Mouse (Mus musculus) liver, postnatal 0 days (tissue): ENCODE results near the gene Sp2. TPM values are rescaled to one million over a fixed set of nuclear protein-coding genes. Genes with fewer than 3 reads are reported as not detected.

Experiments
- ATAC-seq: fragments of 200-750 bp; cut with Nextera tagmentation; 2 replicates; pipeline ENCODE4 v1.8.0; 2017; ENCODE audit warnings: mild to moderate bottlenecking, moderate library complexity
- DNase-seq: peaks from one replicate; pipeline ENCODE4 v3.0.0-alpha.2; 2016
- H3K27ac ChIP-seq: fragments of 300-500 bp; sonication (generic); 2 replicates; pipeline ENCODE4 v1.5.1; 2014; ENCODE audit warnings: antibody characterized with exemption, moderate library complexity, mild to moderate bottlenecking, low read depth
- H3K27me3 ChIP-seq: fragments of 300-500 bp; sonication (generic); 2 replicates; pipeline ENCODE4 v1.6.1; 2014; ENCODE audit warnings: low read length, control low read depth, mixed read lengths; ENCODE audit not compliant: insufficient read depth
- H3K36me3 ChIP-seq: fragments of 300-500 bp; sonication (generic); replicated peaks from 2 replicates; pipeline ENCODE4 v1.6.1; 2014; ENCODE audit warnings: mild to moderate bottlenecking, control low read depth, low read length, moderate library complexity, mixed read lengths; ENCODE audit not compliant: insufficient read depth
- H3K4me1 ChIP-seq: fragments of 300-500 bp; sonication (generic); 2 replicates; pipeline ENCODE4 v1.6.1; 2014; ENCODE audit warnings: antibody characterized with exemption, mild to moderate bottlenecking, control low read depth; ENCODE audit not compliant: insufficient read depth
- H3K4me2 ChIP-seq: fragments of 300-500 bp; sonication (generic); 2 replicates; pipeline ENCODE4 v1.6.1; 2014; ENCODE audit warnings: low read depth, mild to moderate bottlenecking, low read length, moderate library complexity, mixed read lengths
- H3K4me3 ChIP-seq: fragments of 300-500 bp; sonication (generic); 2 replicates; pipeline ENCODE4 v1.5.1; 2014; ENCODE audit warnings: low read depth, low read length
- H3K9ac ChIP-seq: fragments of 300-500 bp; sonication (generic); replicated peaks from 2 replicates; pipeline ENCODE4 v1.6.1; 2014; ENCODE audit warnings: mild to moderate bottlenecking, moderate library complexity
- H3K9me3 ChIP-seq: fragments of 300-500 bp; sonication (generic); 2 replicates; pipeline ENCODE4 v1.6.1; 2016; ENCODE audit warnings: mild to moderate bottlenecking, control low read depth, low read length, mixed read lengths
- CTCF ChIP-seq: sonication (generic); IDR thresholded peaks from 2 replicates; pipeline ENCODE4 v1.5.1; 2016; ENCODE audit warnings: antibody characterized with exemption, low read depth
- EP300 ChIP-seq: IDR thresholded peaks from 2 replicates; pipeline ENCODE4 v1.6.1; 2016; ENCODE audit warnings: antibody characterized with exemption, low read depth, mild to moderate bottlenecking
- WGBS: fragments of 180-500 bp; shearing (Covaris S2); extraction: QIAGEN DNeasy Blood & Tissue Kit; methylation state at CpG from one replicate; pipeline ENCODE4 v1.1.7; 2014; ENCODE audit not compliant: insufficient replicate concordance; 5-methylcytosine and 5-hydroxymethylcytosine counted together
- polyA plus RNA-seq: library from polyadenylated mRNA; unstranded; fragments of >200 nt; fragmentation: Nextera tagmentation; extraction: Ambion mirVana; gene quantifications from 2 replicates; pipeline ENCODE4 v1.2.1, GENCODE M21; 2015

Gene Sp2
- polyA plus RNA-seq, 1 experiment from 2014 or later: 6.8 TPM

DNA sequence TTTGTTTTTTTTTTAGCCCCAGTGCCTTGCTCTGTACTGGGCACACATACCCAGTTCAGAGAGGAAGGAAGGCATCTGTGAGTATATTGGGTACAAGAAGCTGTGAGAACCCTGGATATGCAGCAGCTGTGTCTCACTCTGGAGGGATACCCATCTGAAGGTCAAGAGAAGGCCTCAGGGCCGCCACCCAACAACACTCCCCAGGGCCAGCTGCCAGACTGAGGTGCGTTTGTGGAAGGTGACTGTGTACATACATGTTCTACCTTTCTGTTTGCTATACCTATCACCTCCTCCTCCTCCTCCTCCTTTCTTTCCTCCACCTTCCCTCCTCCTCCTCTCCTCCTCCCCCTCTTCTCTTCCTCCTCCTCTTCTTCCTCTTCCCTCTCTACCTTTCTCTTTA, 54.7 kb downstream of the Sp2 start, which contains the start of gene Prr15l:
Gene Prr15l (plus strand): TSS at position 17 of the 400 bp plus-strand sequence.
- no peaks in the 10 kb centered on the region for H3K9me3 ChIP-seq
- no peak for DNase-seq
- ATAC-seq: no peak
- no peak within 1 kb of the TSS for H3K4me3 ChIP-seq
- H3K27ac ChIP-seq: peak within 1 kb of the TSS; percentile 88; the same call in 1 of the 2 replicates
- H3K27me3 ChIP-seq: no peaks in the 10 kb centered on the region
- no peaks in the 10 kb centered on the region for H3K36me3 ChIP-seq
- peaks cover 35% of the 10 kb centered on the region for H3K4me1 ChIP-seq
- no peak within 1 kb of the TSS for H3K9ac ChIP-seq
- no peak for TF ChIP-seq CTCF
- TF ChIP-seq EP300: no peak
- WGBS: 70% methylated on average over 2 of the region's 2 CpGs
- H3K4me2 ChIP-seq: no peak within 1 kb of the TSS; the same call in 1 of the 2 replicates

- Histone ChIP-seq H3K36me3 (no peaks in the 10 kb centered on the region), H3K27me3 (no peaks in the 10 kb centered on the region), H3K27ac (peak overlapping the region; percentile 88), H3K4me3 (no peak overlapping the region), H3K9me3 (no peaks in the 10 kb centered on the region), H3K9ac (no peak overlapping the region), H3K4me1 (peaks cover 29% of the 10 kb centered on the region), H3K4me2 (no peak overlapping the region)
- no peak for DNase-seq
- TF ChIP-seq CTCF (peak; percentile 56), EP300 (peak; percentile 91)
- WGBS: 56% methylated on average over 5 of the region's 5 CpGs
- ATAC-seq: peak; percentile 90
These were observed 56.2 kb downstream of the Sp2 start for GRCm38 (mm10) chr11:96926587-96926986.

DNA sequence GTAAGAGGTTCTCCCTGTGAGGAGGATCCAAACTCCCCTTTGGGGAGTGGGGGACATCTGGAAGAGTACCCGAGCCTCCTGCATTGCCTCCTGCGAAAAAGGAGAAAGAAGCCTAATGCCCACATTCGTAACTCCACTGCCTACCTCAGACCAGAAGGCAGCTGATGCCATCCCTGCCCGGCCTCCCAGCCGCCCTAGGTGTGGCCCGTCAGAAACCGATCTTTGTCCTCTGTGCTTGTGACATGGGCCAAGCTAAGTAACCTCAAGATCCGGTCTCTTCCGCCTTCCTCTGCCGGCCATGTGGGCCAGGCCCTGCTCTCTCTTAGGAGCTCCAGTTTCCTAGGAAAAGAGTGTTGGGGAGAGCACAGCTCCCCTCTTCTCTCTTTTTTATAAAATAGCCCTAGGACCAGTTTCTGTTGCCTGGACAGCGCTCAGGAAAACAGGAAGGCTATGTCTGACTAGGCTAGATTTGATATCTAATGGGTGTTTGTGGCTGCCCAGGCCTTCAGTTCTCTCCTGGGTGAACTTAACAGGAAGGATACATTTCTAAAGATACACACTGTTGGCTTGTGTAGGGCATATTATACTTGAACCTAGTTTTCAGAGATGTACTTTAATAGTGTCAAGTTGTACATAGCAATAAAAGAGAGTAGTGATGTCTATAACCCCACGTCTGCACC, 57.1 kb downstream of the Sp2 start:
- WGBS: 65% methylated on average over 12 of the region's 12 CpGs
- no peak overlapping the region; the same call in 1 of the 2 replicates for H3K4me2 ChIP-seq
- peak overlapping the region; percentile 47 for H3K9ac ChIP-seq
- peak overlapping the region; percentile 88 for H3K27ac ChIP-seq
- no peaks in the 10 kb centered on the region for H3K27me3 ChIP-seq
- ATAC-seq (0 out of 2 replicates have a peak, but pooled peaks have one; percentile 16), DNase-seq (no peak)
- no peak overlapping the region for H3K4me3 ChIP-seq
- H3K36me3 ChIP-seq: no peaks in the 10 kb centered on the region
- TF ChIP-seq EP300: no peak
- no peak for TF ChIP-seq CTCF
- H3K4me1 ChIP-seq: peaks cover 27% of the 10 kb centered on the region
- no peaks in the 10 kb centered on the region for H3K9me3 ChIP-seq

GRCm38 (mm10) chr11:96924861-96925260, 57.9 kb downstream of the Sp2 start:
- H3K27me3 ChIP-seq: no peaks in the 10 kb centered on the region
- peak overlapping the region; percentile 88 for H3K27ac ChIP-seq
- no peak overlapping the region; the same call in 1 of the 2 replicates for H3K9ac ChIP-seq
- TF ChIP-seq CTCF (no peak), EP300 (no peak)
- DNase-seq: no peak
- H3K4me1 ChIP-seq: peaks cover 25% of the 10 kb centered on the region
- ATAC-seq: no peak
- H3K9me3 ChIP-seq: no peaks in the 10 kb centered on the region
- no peak overlapping the region for H3K4me3 ChIP-seq
- H3K36me3 ChIP-seq: no peaks in the 10 kb centered on the region
- H3K4me2 ChIP-seq: no peak overlapping the region; the same call in 1 of the 2 replicates
- 45% methylated on average over 11 of the region's 11 CpGs for WGBS

DNA sequence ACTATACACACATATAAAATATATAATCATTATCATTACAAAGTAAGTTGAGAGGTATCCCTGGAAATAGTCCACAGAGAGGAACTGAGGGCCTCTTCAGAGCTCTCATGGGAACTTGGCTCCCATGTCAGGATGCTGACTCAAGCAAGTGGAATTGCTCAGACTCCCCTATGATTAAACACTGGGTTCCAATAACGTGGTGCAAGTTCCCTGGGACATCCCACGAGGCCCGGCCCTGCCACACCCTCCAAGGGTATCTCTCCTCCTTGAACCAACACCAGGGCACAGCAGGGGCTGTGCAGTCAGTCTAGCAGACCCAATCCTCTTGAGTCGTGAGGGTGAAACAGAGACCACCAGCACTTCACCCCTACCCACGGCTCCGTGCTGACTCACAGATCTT, 63.8 kb downstream of the Sp2 start:
- Histone ChIP-seq H3K4me3 (no peak overlapping the region), H3K9ac (peak overlapping the region; percentile 33; the same call in 1 of the 2 replicates), H3K27ac (peak overlapping the region; percentile 30; the same call in 1 of the 2 replicates), H3K9me3 (no peaks in the 10 kb centered on the region), H3K4me1 (peaks cover 35% of the 10 kb centered on the region), H3K4me2 (no peak overlapping the region), H3K27me3 (no peaks in the 10 kb centered on the region), H3K36me3 (no peaks in the 10 kb centered on the region)
- DNase-seq (no peak), ATAC-seq (no peak)
- WGBS: 52% methylated on average over 6 of the region's 6 CpGs
- no peak for TF ChIP-seq EP300
- TF ChIP-seq CTCF: no peak

DNA sequence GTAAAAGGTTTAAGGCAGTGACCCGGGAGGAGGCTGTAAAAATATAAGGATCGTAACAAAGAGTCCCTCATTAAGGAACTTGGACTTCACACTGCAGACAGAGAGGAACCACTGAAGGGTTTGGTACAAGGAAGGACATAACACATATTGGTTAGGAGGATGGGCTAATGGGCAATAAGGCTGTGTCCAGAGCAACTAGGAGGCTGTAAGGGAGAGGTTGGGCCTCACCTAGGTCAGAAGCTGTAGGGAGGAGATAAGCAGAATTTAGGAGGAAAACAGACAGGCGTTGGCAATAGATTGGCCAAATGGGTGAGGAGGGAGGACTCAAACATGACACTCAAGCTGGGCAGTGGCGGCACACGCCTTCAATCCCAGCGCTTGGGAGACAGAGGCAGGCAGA, 65.3 kb downstream of the Sp2 start:
- TF ChIP-seq EP300 (peak; percentile 98), CTCF (no peak)
- ATAC-seq (peak; percentile 70), DNase-seq (peak; percentile 66)
- peaks cover 35% of the 10 kb centered on the region for H3K4me1 ChIP-seq
- WGBS: 47% methylated on average over 6 of the region's 6 CpGs
- no peaks in the 10 kb centered on the region for H3K9me3 ChIP-seq
- H3K4me3 ChIP-seq: no peak overlapping the region
- peak overlapping the region; percentile 58 for H3K9ac ChIP-seq
- no peaks in the 10 kb centered on the region for H3K36me3 ChIP-seq
- peak overlapping the region; percentile 80 for H3K27ac ChIP-seq
- H3K4me2 ChIP-seq: peak overlapping the region; percentile 91
- no peaks in the 10 kb centered on the region for H3K27me3 ChIP-seq
